Mouse (Mus musculus): ENCODE measurements around the gene Olfr1443.
"Not testable (repeated sequence)": the region's sequence is repeated elsewhere in the genome, so short reads cannot be mapped to it uniquely, and the experiment has no call there.

Olfr1443 gene

DNA sequence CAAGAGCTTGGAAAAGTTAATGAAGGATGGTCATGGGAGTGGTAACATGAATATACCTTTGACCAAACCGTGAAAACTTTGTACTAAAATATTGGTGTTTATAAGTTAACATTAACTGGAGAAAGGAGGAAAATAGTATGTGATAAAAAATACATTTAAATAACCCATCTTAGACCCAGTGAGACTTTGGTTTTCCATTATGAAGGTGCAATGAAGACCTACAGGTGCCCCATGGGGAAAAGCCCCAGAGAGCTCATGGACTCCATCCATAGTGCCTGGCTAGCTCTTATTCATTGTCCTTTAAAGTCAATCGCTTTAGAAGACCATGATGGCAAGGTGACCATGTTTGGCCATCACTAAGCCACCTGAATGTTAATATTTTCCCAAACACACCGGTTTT is at the start of gene Olfr1443:
Olfr1443 (plus strand) TSS at position 301 of the 400 bp plus-strand sequence.
- no peak for DNase-seq (ENCODE audit: low spot score)

- peak; percentile 53 for DNase-seq (ENCODE audit: low spot score)
Measured at GRCm38 (mm10) chr19:12633176-12633575, 44.7 kb upstream of the Olfr1443 start, which contains the start of gene Glyat. TSS of gene Glyat (plus strand) at chr19:12633308.

DNA sequence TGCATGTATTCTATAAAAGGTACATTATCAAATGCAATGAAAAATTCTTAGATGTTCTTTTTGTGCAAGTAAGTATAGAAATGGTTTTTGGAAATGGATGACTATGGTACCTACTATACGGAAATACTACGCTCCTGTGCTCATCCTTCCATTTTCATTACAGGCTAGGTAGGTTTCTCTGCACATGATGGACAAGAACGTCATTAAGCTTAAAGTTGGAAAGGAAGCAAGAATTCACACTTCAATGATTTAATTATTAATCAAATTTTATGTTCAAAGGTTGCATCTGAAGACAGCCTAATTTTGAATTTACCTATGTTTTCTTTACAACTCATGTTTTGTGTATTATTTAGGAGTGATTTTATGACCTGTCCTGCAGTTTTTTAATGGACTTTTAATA is 43.7 kb upstream of the Olfr1443 start:
- no peak for DNase-seq (ENCODE audit: low spot score)

- DNase-seq (ENCODE audit: low spot score), result no peak
Measured at GRCm38 (mm10) chr19:12634963-12635362, 42.9 kb upstream of the Olfr1443 start.

DNA sequence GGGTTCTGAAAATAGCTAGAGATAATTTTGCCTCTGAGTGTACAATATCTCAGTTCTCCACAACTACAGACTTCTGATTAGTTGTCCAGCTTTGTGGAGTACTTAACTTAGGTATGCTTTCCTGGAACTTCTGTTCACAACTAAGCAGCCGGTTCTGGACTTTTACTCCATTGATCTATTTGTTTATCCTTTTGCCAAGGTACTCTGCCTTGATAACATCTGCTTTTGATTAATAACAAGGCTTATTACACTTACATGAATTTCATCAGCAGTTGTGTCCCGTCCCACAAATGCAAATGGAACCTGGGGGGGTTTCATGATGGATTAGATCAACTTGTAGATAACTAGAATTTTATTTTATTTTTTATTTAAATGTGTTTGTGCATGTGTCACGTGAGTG is 41.0 kb upstream of the Olfr1443 start:
- no peak for DNase-seq (ENCODE audit: low spot score)

DNA sequence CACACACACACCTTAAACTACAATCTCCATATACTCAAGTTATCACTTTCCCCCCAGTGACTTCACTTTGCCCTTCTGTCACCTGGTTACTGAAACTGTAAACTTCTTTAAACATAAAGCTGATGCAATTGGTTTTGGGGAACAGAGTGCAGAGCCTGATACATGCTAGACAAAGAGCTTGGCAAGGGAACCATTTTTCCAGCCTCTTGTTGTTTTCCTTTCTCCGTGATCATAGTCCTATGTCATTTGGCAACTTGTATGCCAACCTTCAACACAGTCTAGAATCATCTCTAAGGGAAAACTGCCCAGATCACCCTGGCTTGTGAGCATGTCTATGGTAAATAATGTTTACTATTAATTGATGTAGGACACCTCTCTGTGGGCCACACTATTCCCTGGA is 39.9 kb upstream of the Olfr1443 start:
- DNase-seq (ENCODE audit: low spot score), result no peak

DNA sequence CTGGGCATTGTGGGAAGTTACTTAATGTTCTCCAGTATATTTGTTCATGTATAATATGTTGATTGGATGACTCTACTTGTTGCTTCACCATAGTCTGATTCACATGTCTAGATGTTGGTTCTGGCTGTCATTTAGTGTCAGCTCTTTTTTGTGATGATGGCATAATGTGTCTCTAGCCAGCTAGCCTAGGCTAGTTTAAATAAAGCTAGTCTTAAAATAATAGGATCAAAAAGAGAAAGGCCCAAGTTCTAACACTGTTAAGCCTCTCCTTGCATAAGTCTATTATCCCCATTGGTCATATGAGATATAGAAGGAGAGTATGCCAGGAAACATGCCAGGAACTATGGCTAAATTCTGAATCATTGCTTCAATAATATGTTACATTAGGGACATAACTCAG is 28.4 kb upstream of the Olfr1443 start:
- DNase-seq (ENCODE audit: low spot score), result no peak

GRCm38 (mm10) chr19:12666156-12666555 is 11.8 kb upstream of the Olfr1443 start:
- no peak for DNase-seq (ENCODE audit: low spot score)

GRCm38 (mm10) chr19:12668601-12669000 is 9.3 kb upstream of the Olfr1443 start:
- DNase-seq (ENCODE audit: low spot score), result not testable (repeated sequence)

- DNase-seq (ENCODE audit: low spot score), result no peak
Measured at GRCm38 (mm10) chr19:12670139-12670538, 7.8 kb upstream of the Olfr1443 start, which contains the start of gene Olfr1442. TSS of gene Olfr1442 (plus strand) at chr19:12670439.

DNA sequence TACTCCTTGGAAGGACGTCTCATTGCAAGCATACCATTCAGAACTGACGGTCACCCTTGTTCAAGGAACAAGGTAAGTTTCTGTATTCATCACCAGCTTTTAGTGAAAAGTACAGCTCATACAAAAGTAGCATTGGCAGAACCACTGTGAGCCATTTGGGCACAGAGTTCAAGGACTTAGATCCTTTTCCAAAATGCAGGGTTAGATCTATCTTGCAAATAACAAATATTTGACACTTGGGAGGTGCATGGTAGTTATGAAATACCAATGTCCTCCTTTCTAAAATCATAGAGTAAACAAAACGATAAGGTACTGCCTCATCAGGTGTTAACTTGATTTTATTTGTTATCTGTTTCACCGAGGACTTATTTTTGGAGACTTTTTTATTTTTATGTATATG is 6.9 kb upstream of the Olfr1443 start:
- no peak for DNase-seq (ENCODE audit: low spot score)

- no peak for DNase-seq (ENCODE audit: low spot score)
Measured at GRCm38 (mm10) chr19:12684638-12685037, 6.7 kb downstream of the Olfr1443 start.

- no peak for DNase-seq (ENCODE audit: low spot score)
Measured at GRCm38 (mm10) chr19:12685231-12685630, 7.3 kb downstream of the Olfr1443 start.

DNA sequence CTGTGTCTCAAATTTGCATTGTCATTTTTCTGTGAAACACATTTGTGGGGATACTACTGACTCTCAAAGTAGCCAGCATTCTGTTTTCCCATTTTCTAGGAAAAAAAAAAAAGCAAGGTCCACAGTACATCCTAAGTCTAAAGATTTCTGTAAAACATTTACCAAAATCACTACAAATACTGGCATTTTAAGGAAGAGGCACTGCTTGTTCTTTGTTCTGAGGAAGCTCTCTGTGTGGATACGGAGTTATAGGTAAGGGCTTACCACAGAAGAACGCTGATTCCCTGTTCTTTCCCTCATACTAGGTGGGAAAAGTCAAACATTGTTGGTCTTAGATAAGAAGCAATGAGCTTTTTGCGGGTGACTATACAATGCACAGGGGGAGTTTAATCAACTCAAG is 17.7 kb downstream of the Olfr1443 start, which contains the start of gene Keg1:
Keg1 (plus strand) TSS at position 197 of the 400 bp plus-strand sequence.
- peak; percentile 14 for DNase-seq (ENCODE audit: low spot score)

- no peak for DNase-seq (ENCODE audit: low spot score)
Measured at GRCm38 (mm10) chr19:12696221-12696620, 18.3 kb downstream of the Olfr1443 start.

DNA sequence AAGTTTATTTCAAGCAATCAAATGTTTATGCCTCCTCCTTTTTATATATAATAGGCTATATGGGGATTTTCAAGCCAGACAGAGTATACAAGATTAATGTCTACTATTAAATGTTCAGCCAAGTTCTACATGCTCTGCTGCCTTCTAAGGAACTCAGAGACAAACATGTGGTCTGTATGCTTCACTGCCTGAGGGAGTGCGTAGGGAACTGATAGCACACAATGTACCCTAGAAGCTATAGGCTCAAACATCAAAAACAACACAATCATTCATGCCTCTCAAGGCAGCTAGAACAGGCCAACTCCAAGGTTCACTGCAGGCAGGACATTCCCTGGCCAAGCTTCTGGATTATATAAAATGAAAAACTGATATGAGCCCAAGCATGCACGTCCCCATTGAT is 30.5 kb downstream of the Olfr1443 start:
- no peak for DNase-seq (ENCODE audit: low spot score)

- DNase-seq (ENCODE audit: low spot score), result no peak
Measured at GRCm38 (mm10) chr19:12708986-12709385, 31.1 kb downstream of the Olfr1443 start.

DNA sequence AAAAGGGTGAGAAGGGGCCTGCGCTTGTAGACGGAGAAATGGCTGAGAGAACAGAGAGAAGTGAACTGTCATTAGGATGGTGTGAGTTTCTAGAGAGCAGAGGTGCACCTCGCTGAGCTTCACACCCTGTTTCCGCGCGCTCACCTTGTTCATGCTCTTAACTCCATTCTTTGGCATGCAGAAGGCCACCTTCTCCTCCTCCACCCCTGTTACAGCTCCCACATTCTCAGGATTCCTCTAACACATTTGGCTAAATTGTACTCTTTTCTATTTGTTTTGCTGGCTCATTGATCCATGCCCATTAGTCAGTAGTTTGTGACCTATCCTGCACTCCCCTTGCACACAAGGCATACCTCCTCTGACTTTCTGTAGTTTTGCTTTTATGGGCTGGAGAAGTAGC is 41.3 kb downstream of the Olfr1443 start:
- DNase-seq (ENCODE audit: low spot score), result no peak

- DNase-seq (ENCODE audit: low spot score), result no peak
Measured at GRCm38 (mm10) chr19:12720463-12720862, 42.6 kb downstream of the Olfr1443 start.

- DNase-seq (ENCODE audit: low spot score), result not testable (repeated sequence)
Measured at GRCm38 (mm10) chr19:12720919-12721318, 43.0 kb downstream of the Olfr1443 start.

GRCm38 (mm10) chr19:12721596-12721995 is 43.7 kb downstream of the Olfr1443 start:
- not testable (repeated sequence) for DNase-seq (ENCODE audit: low spot score)

DNA sequence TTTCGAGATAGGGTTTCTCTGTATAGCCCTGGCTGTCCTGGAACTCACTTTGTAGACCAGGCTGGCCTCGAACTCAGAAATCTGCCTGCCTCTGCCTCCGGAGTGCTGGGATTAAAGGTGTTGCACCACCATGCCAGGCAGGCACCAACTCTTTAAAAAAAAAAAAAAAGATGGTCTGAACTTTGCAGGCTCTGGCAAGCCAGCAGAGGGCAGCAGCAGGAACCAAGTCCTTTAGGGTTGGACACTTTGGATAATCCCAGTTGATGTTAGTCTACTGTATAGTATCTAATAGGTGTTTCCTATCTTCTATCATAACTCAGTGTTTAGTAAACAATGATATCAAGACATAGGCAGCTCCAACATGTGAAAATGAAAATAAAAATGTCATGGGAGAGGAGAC is 44.4 kb downstream of the Olfr1443 start:
- DNase-seq (ENCODE audit: low spot score), result no peak

- DNase-seq (ENCODE audit: low spot score), result no peak
Measured at GRCm38 (mm10) chr19:12725851-12726250, 47.9 kb downstream of the Olfr1443 start.

- no peak for DNase-seq (ENCODE audit: low spot score)
Measured at GRCm38 (mm10) chr19:12731036-12731435, 53.1 kb downstream of the Olfr1443 start.

DNA sequence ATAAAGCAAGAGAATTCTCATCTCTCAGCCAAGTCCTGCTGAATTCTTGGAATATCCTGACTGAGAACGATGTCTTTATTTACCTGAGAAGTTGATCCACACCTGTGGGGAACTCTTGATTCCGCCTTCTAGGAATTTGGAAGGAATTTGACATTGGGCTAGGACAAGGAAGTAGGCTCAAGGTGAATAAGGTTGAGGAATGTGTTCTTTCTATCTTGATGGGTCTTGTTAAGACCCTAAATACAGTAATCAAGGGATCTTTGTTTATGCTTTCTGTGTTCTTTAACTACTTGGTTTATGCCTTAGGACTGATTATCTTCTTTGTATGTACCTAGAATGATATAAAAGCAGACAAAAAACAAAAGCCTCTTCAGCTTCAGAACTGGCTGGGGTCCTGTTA is 54.0 kb downstream of the Olfr1443 start:
- no peak for DNase-seq (ENCODE audit: low spot score)
